In the genomic region with DNA sequence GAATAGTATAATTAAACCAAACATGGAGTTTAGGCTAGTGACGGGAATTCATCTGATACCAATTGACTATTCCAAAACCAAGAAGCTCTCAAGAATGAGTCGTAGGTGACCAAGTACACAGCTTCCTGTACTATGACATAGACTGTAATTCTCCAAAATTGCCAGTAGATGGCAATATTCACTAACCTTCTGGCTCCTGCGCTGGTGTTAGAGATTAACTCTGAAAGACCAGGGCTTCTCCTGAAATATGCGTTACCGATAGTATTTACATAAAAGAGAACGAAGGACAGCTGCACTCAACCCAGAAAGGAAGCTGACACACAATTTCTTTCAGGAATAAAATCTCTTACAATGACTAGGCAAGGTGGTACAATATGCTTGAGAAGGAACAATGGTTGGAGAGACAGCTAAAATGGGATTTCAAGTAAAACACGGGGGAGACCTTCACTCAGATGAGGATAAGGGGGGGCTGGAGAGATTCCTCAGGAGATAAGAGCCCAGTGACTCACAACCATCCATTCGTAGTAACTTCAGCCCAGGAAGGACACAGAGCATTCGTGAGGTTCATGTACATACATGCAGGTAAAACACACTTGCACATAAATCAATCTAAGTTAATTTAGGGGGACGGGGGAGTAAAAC, we compare ENCODE assay signal across 9 mouse cellular contexts. TPM values are rescaled to one million over a fixed set of nuclear protein-coding genes. Genes with fewer than 3 reads are reported as not detected.
DNase-seq lines count a peak whose midpoint lies in the region; ATAC-seq and TF ChIP-seq lines count a peak whose summit lies in the region.
"Had no signal": no experiment of that assay in that cellular context is flagged by ENCODE, and none has a peak within 500 bp of the region (broad histone marks: within the 10 kb centered on the region; RNA-seq: fewer than 3 reads in every experiment).

No protein-coding gene starts in this region.

- H3K4me1 ChIP-seq in kidney, embryonic 15.5 days: peaks cover 6% of the 10 kb centered on the region
- H3K4me1 ChIP-seq in MEL (ENCODE audit: control insufficient read depth in 1 of 2, insufficient read depth in 2 of 2, low read length in 2 of 2): no peaks in the 10 kb centered on the region
- no peaks in the 10 kb centered on the region for H3K4me1 ChIP-seq in embryonic facial prominence, embryonic 14.5 days (ENCODE audit: control insufficient read depth, insufficient read depth, low read length)
- H3K4me1 ChIP-seq in midbrain, embryonic 13.5 days (replicated peaks): no peaks in the 10 kb centered on the region; the same call in 1 of the 2 replicates

- TF ChIP-seq CTCF in MEL (IDR thresholded peaks at IDR 0.05 in 2 of 3, conservative IDR thresholded peaks at IDR 0.05 in 1 of 3; ENCODE audit: control insufficient read depth in 1 of 3, insufficient read depth in 1 of 3, low read depth in 2 of 3, low read length in 3 of 3, poor library complexity in 1 of 3, severe bottlenecking in 1 of 3): peak; percentile 15 to 88 (median 58); a peak in 5 of 6 replicates

- H3K27me3 ChIP-seq in kidney, embryonic 15.5 days: no peaks in the 10 kb centered on the region
- H3K27me3 ChIP-seq in MEL (ENCODE audit: control insufficient read depth in 1 of 2, insufficient read depth in 2 of 2, low read length in 2 of 2): no peaks in the 10 kb centered on the region
- H3K27me3 ChIP-seq in embryonic facial prominence, embryonic 14.5 days (replicated peaks; ENCODE audit: control insufficient read depth, insufficient read depth, low read length): no peaks in the 10 kb centered on the region
- H3K27me3 ChIP-seq in midbrain, embryonic 13.5 days: no peaks in the 10 kb centered on the region

- 5% methylated on average over 10 of the region's 10 CpGs for WGBS in kidney, embryonic 15.5 days
- WGBS in embryonic facial prominence, embryonic 14.5 days: 10% methylated on average over 10 of the region's 10 CpGs
- 10% methylated on average over 10 of the region's 10 CpGs for WGBS in midbrain, embryonic 13.5 days

- H3K9ac ChIP-seq in kidney, embryonic 15.5 days: no peak overlapping the region
- no peak overlapping the region for H3K9ac ChIP-seq in MEL (ENCODE audit: control insufficient read depth, low read depth, low read length, poor library complexity, severe bottlenecking)
- H3K9ac ChIP-seq in embryonic facial prominence, embryonic 14.5 days (ENCODE audit: low read depth, low read length): no peak overlapping the region
- H3K9ac ChIP-seq in midbrain, embryonic 13.5 days (replicated peaks): no peak overlapping the region

- no peak for TF ChIP-seq EP300 in MEL (IDR thresholded peaks at IDR 0.05; ENCODE audit: low read depth in 1 of 2, low read length in 2 of 2)

- peak; percentile 79; the same call in 1 of the 2 replicates for ATAC-seq in kidney, embryonic 15.5 days (replicated peaks; ENCODE audit: low FRiP score)
- ATAC-seq in embryonic facial prominence, embryonic 14.5 days (ENCODE audit: low read depth): peak; percentile 88
- ATAC-seq in inflammation-experienced regulatory T-cells, adult 6 months: peak; percentile 75
- ATAC-seq in midbrain, embryonic 13.5 days: peak; percentile 92

- H3K27ac ChIP-seq in kidney, embryonic 15.5 days: no peak overlapping the region
- H3K27ac ChIP-seq in MEL (ENCODE audit: control insufficient read depth, low read depth, low read length): no peak overlapping the region
- H3K27ac ChIP-seq in embryonic facial prominence, embryonic 14.5 days (replicated peaks; ENCODE audit: low read depth, low read length): no peak overlapping the region
- H3K27ac ChIP-seq in midbrain, embryonic 13.5 days: no peak overlapping the region

- TF ChIP-seq POLR2A in MEL (IDR thresholded peaks at IDR 0.05; ENCODE audit: control insufficient read depth in 1 of 2, insufficient read depth in 1 of 2, low read depth in 1 of 2, low read length in 2 of 2, poor library complexity in 1 of 2): no peak

- peak overlapping the region; percentile 51 for H3K4me2 ChIP-seq in kidney, embryonic 15.5 days
- H3K4me2 ChIP-seq in embryonic facial prominence, embryonic 14.5 days (ENCODE audit: low read depth, low read length): peak overlapping the region; percentile 38
- H3K4me2 ChIP-seq in midbrain, embryonic 13.5 days (replicated peaks): peak overlapping the region; percentile 43

- no peaks in the 10 kb centered on the region for H3K79me2 ChIP-seq in MEL (ENCODE audit: control insufficient read depth, insufficient read depth, low read length, poor library complexity)

- DNase-seq in kidney, postnatal 4 days: no peak
- DNase-seq in MEL (ENCODE audit: low read depth, low spot score): peak; percentile 58
- peak; percentile 79 for DNase-seq in embryonic facial prominence, embryonic 14.5 days (ENCODE audit: low spot score)
- DNase-seq in urinary bladder, adult 2 months (ENCODE audit: low spot score): no peak
- no peak for DNase-seq in urinary bladder, postnatal 4 days (ENCODE audit: low spot score in 2 of 2)

- peak; percentile 85 for TF ChIP-seq RAD21 in MEL (IDR thresholded peaks at IDR 0.05; ENCODE audit: low read depth, low read length)

- H3K9me3 ChIP-seq in kidney, embryonic 15.5 days (replicated peaks): no peaks in the 10 kb centered on the region
- H3K9me3 ChIP-seq in MEL (replicated peaks; ENCODE audit: insufficient read depth, low read length): no peaks in the 10 kb centered on the region
- H3K9me3 ChIP-seq in embryonic facial prominence, embryonic 14.5 days (ENCODE audit: control insufficient read depth, low read length): no peaks in the 10 kb centered on the region
- H3K9me3 ChIP-seq in midbrain, embryonic 13.5 days: no peaks in the 10 kb centered on the region

- H3K4me3 ChIP-seq in kidney, embryonic 15.5 days (replicated peaks): 0 out of 2 replicates have a peak overlapping the region, but pooled peaks have one; percentile 8
- H3K4me3 ChIP-seq in MEL (ENCODE audit: control insufficient read depth in 1 of 2, insufficient read depth in 1 of 2, low read depth in 2 of 2, low read length in 2 of 2): no peak overlapping the region
- H3K4me3 ChIP-seq in embryonic facial prominence, embryonic 14.5 days (ENCODE audit: low read depth, low read length): no peak overlapping the region
- peak overlapping the region; percentile 16 for H3K4me3 ChIP-seq in midbrain, embryonic 13.5 days (replicated peaks)

- no peaks in the 10 kb centered on the region for H3K36me3 ChIP-seq in kidney, embryonic 15.5 days
- H3K36me3 ChIP-seq in MEL (ENCODE audit: control insufficient read depth in 1 of 2, insufficient read depth in 2 of 2, low read length in 2 of 2): no peaks in the 10 kb centered on the region
- no peaks in the 10 kb centered on the region for H3K36me3 ChIP-seq in embryonic facial prominence, embryonic 14.5 days (ENCODE audit: control insufficient read depth, insufficient read depth, low read length)
- no peaks in the 10 kb centered on the region for H3K36me3 ChIP-seq in midbrain, embryonic 13.5 days

TF ChIP-seq in MEL, 35 proteins besides CTCF, POLR2A, EP300 and RAD21:
- TF ChIP-seq MEF2A (IDR thresholded peaks at IDR 0.05; ENCODE audit: extremely low read depth, insufficient replicate concordance, low read depth, low read length, poor library complexity, severe bottlenecking): no peak
- no peak for TF ChIP-seq USF1 (IDR thresholded peaks at IDR 0.05; ENCODE audit: low read depth, low read length)
- no peak for TF ChIP-seq ELF1 (IDR thresholded peaks at IDR 0.05; ENCODE audit: low read depth, low read length)
- TF ChIP-seq NELFE (IDR thresholded peaks at IDR 0.05; ENCODE audit: low read depth, low read length): no peak
- no peak for TF ChIP-seq E2F4 (IDR thresholded peaks at IDR 0.05; ENCODE audit: borderline replicate concordance, low read depth, low read length)
- no peak for TF ChIP-seq CHD1 (IDR thresholded peaks at IDR 0.05; ENCODE audit: low read depth, low read length)
- no peak for TF ChIP-seq USF2 (IDR thresholded peaks at IDR 0.05; ENCODE audit: borderline replicate concordance in 1 of 2, insufficient read depth in 1 of 2, low read depth in 1 of 2, low read length in 2 of 2)
- TF ChIP-seq CHD2 (IDR thresholded peaks at IDR 0.05; ENCODE audit: low read length): no peak
- peak; percentile 72 for TF ChIP-seq ZC3H11A (IDR thresholded peaks at IDR 0.05; ENCODE audit: low read depth, low read length)
- no peak for TF ChIP-seq MAX (IDR thresholded peaks at IDR 0.05; ENCODE audit: low read length)
- TF ChIP-seq SMC3 (IDR thresholded peaks at IDR 0.05; ENCODE audit: low read depth, low read length): peak; percentile 78
- TF ChIP-seq MAZ (IDR thresholded peaks at IDR 0.05; ENCODE audit: low read depth, low read length): no peak
TF ChIP-seq in MEL: peak in this region for 2.

RNA-seq across cellular contexts. Expression of a gene that starts 31.4 kb away (rescaled TPM):
- polyA plus RNA-seq in kidney, embryonic 15.5 days (2015; fragmentation: Nextera tagmentation; extraction: Ambion mirVana): not detected in 2 replicates
- total RNA-seq in MEL (2012; rRNA removed): not detected in 2 replicates
- not detected for polyA plus RNA-seq in MEL (2012; ENCODE audit: insufficient read depth in 1 of 2, insufficient read length in 2 of 2, low read depth in 1 of 2, low replicate concordance in 2 of 2, missing spikeins in 1 of 2)
- 0.71 and 3.3 TPM in 2 replicates for polyA plus RNA-seq in embryonic facial prominence, embryonic 14.5 days (2014; fragmentation: Nextera tagmentation; extraction: Ambion mirVana)
- polyA plus RNA-seq in inflammation-experienced regulatory T-cells, adult 6 months (2017; shearing (Covaris generic)): not detected
- polyA plus RNA-seq in midbrain, embryonic 13.5 days (2015; fragmentation: Nextera tagmentation; extraction: Ambion mirVana): not detected in 2 replicates
- 0.69 and 0.96 TPM in 2 replicates for polyA plus RNA-seq in urinary bladder, adult 2 months (2012; rRNA removed)
- polyA plus RNA-seq: gonadal fat pad, adult 2 months had no signal

RNA-seq across cellular contexts. Expression of a gene that starts 42.5 kb away (rescaled TPM):
- 0.01 and 0.48 TPM in 2 replicates for polyA plus RNA-seq in kidney, embryonic 15.5 days (2015; fragmentation: Nextera tagmentation; extraction: Ambion mirVana)
- not detected in 2 replicates for total RNA-seq in MEL (2012; rRNA removed)
- not detected for polyA plus RNA-seq in MEL (2012; ENCODE audit: insufficient read depth in 1 of 2, insufficient read length in 2 of 2, low read depth in 1 of 2, low replicate concordance in 2 of 2, missing spikeins in 1 of 2)
- 1.3 and 6.5 TPM in 2 replicates for polyA plus RNA-seq in embryonic facial prominence, embryonic 14.5 days (2014; fragmentation: Nextera tagmentation; extraction: Ambion mirVana)
- not detected for polyA plus RNA-seq in inflammation-experienced regulatory T-cells, adult 6 months (2017; shearing (Covaris generic))
- not detected in 2 replicates for polyA plus RNA-seq in midbrain, embryonic 13.5 days (2015; fragmentation: Nextera tagmentation; extraction: Ambion mirVana)
- polyA plus RNA-seq in urinary bladder, adult 2 months (2012; rRNA removed): not detected in 2 replicates
- polyA plus RNA-seq: gonadal fat pad, adult 2 months had no signal

Comparison
In these comparisons a context has a peak if more than half of its experiments do, and no peak if none do; other contexts are left out.
1. H3K4me3 ChIP-seq: peak in kidney, embryonic 15.5 days (single experiment) and midbrain, embryonic 13.5 days (single experiment); none in MEL (0 of 2) and embryonic facial prominence, embryonic 14.5 days (single experiment).
2. DNase-seq: peak in MEL (single experiment) and embryonic facial prominence, embryonic 14.5 days (single experiment); none in kidney, postnatal 4 days (0 of 2), urinary bladder, adult 2 months (single experiment) and urinary bladder, postnatal 4 days (0 of 2).
3. Peak in every context shown above with its lines, with median percentiles within 50 percentile points of each other: ATAC-seq and H3K4me2 ChIP-seq.